Mouse (Mus musculus) kidney, postnatal 10 days (tissue): Measurements from ENCODE around the gene Ces4a.
A peak's percentile ranks its signal among the peaks of the same experiment; 100 is the strongest.
"Not testable (repeated sequence)": the region's sequence is repeated elsewhere in the genome, so short reads cannot be mapped to it uniquely, and the experiment has no call there.

Source experiments
- DNase-seq: peaks from one replicate; pipeline ENCODE4 v3.0.0; 2021; ENCODE audit warnings: mixed read lengths

Ces4a gene

GRCm38 (mm10) chr8:105170381-105171115 lies 38.9 kb downstream of the Ces4a start, which contains the start of gene Cbfb:
Gene Cbfb, plus strand, starts transcription at chr8:105170674.
- DNase-seq: peak; percentile 98

- DNase-seq: peak; percentile 82
Measured at GRCm38 (mm10) chr8:105171116-105172002, 39.8 kb downstream of the Ces4a start.

- no peak for DNase-seq
Measured at GRCm38 (mm10) chr8:105172003-105172362, 40.4 kb downstream of the Ces4a start.

GRCm38 (mm10) chr8:105175287-105175686 lies 43.7 kb downstream of the Ces4a start:
- DNase-seq: not testable (repeated sequence)

- no peak for DNase-seq
Measured at GRCm38 (mm10) chr8:105178211-105178800, 46.7 kb downstream of the Ces4a start.

- no peak for DNase-seq
Measured at GRCm38 (mm10) chr8:105182201-105182600, 50.6 kb downstream of the Ces4a start.

GRCm38 (mm10) chr8:105186467-105187005 lies 54.9 kb downstream of the Ces4a start:
- no peak for DNase-seq

- DNase-seq: no peak
Measured at GRCm38 (mm10) chr8:105192182-105192581, 60.6 kb downstream of the Ces4a start.
